26 mouse cellular contexts compared by ENCODE assay signal in the genomic region with DNA sequence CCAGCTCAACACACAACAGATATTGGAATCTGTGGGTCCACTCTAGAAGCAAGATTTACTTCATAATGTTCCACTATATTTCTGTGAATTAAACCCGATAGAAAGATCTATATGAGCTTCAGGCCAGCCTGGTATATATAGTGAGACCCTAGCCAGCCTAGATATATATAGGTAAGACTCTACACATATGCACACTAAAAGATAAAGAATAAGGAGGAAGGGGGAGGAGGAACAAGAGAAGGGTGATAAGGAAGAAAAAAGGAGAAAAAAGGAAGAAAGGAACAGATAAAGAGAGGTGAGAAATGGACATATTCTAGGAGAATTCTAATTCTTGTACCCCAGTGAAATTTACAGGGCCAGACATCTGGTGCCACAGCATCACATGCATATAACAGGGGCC.
"Had no signal": no experiment of that assay in that cellular context is flagged by ENCODE, and none has a peak within 500 bp of the region (broad histone marks: within the 10 kb centered on the region; RNA-seq: fewer than 3 reads in every experiment).

No protein-coding gene starts in this region.

- DNase-seq: cerebellum, adult 9-10 months; cerebellum, adult 9-11 months; cerebellum, postnatal 10 days; cerebellum, postnatal 14 days; cerebellum, postnatal 25 days; cerebellum, postnatal 36 days; embryo, embryonic 11 days; forebrain, postnatal 0 days; gastrocnemius, adult 2 months; gastrocnemius, postnatal 10 days; gastrocnemius, postnatal 14 days; gastrocnemius, postnatal 25 days; gastrocnemius, postnatal 36 days; heart, adult 11 months; heart, adult 18-20 months; heart, adult 2 months had no signal

- H3K4me3 ChIP-seq: embryonic facial prominence, embryonic 10.5 days; embryonic facial prominence, embryonic 12.5 days; embryonic facial prominence, embryonic 13.5 days; embryonic facial prominence, embryonic 15.5 days; erythroblast, embryonic 14.5 days; forebrain, embryonic 10.5 days; forebrain, embryonic 12.5 days; forebrain, embryonic 13.5 days; forebrain, embryonic 15.5 days; gastrocnemius, adult 2 months; heart, adult 2 months; heart, embryonic 10.5 days had no signal

- H3K27me3 ChIP-seq: embryonic facial prominence, embryonic 12.5 days; embryonic facial prominence, embryonic 13.5 days; embryonic facial prominence, embryonic 15.5 days; forebrain, embryonic 12.5 days; forebrain, embryonic 13.5 days; forebrain, embryonic 15.5 days had no signal

- H3K36me3 ChIP-seq: embryonic facial prominence, embryonic 10.5 days; embryonic facial prominence, embryonic 12.5 days; embryonic facial prominence, embryonic 13.5 days; embryonic facial prominence, embryonic 15.5 days; forebrain, embryonic 10.5 days; forebrain, embryonic 12.5 days; forebrain, embryonic 15.5 days; heart, embryonic 10.5 days had no signal

- H3K27ac ChIP-seq: embryonic facial prominence, embryonic 10.5 days; embryonic facial prominence, embryonic 12.5 days; embryonic facial prominence, embryonic 13.5 days; embryonic facial prominence, embryonic 15.5 days; forebrain, embryonic 10.5 days; forebrain, embryonic 12.5 days; forebrain, embryonic 13.5 days; forebrain, embryonic 15.5 days; gastrocnemius, adult 2 months; heart, adult 2 months; heart, embryonic 10.5 days had no signal

- H3K4me1 ChIP-seq: embryonic facial prominence, embryonic 10.5 days; embryonic facial prominence, embryonic 12.5 days; embryonic facial prominence, embryonic 13.5 days; embryonic facial prominence, embryonic 15.5 days; forebrain, embryonic 10.5 days; forebrain, embryonic 12.5 days; forebrain, embryonic 13.5 days; forebrain, embryonic 15.5 days; heart, embryonic 10.5 days had no signal

- H3K9me3 ChIP-seq: embryonic facial prominence, embryonic 10.5 days; embryonic facial prominence, embryonic 12.5 days; embryonic facial prominence, embryonic 13.5 days; embryonic facial prominence, embryonic 15.5 days; forebrain, embryonic 10.5 days; forebrain, embryonic 12.5 days; forebrain, embryonic 13.5 days; forebrain, embryonic 15.5 days; heart, embryonic 10.5 days had no signal

- H3K9ac ChIP-seq: embryonic facial prominence, embryonic 12.5 days; embryonic facial prominence, embryonic 13.5 days; embryonic facial prominence, embryonic 15.5 days; forebrain, embryonic 12.5 days; forebrain, embryonic 13.5 days; forebrain, embryonic 15.5 days; forebrain, postnatal 0 days had no signal
